16 mouse cellular contexts compared by ENCODE assay signal in the genomic region with DNA sequence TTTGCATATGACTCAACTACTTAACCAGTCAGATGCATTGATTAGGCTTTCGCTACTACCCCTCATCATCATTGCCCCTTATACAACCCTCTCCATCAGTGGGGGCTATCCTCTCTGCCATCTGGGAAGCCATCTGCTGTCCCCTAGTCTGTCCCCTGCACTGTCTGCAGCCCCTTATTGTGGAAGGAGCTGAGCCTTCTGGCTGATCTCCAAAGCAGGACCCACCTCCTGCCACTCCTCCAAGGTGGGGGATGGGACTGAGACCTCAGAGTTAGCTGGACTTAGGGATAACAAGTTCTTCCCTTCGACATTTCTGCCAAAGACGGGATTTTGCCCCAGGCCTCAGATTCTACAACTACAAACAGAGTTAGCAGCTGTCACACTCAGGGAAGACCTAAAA. TPM values are rescaled to one million over a fixed set of nuclear protein-coding genes. Genes with fewer than 3 reads are reported as not detected.
DNase-seq lines count a peak whose midpoint lies in the region; ATAC-seq and TF ChIP-seq lines count a peak whose summit lies in the region.
"Had no signal": no experiment of that assay in that cellular context is flagged by ENCODE, and none has a peak within 500 bp of the region (broad histone marks: within the 10 kb centered on the region; RNA-seq: fewer than 3 reads in every experiment).

No protein-coding gene starts in this region.

- WGBS in kidney, adult 2 months, result 78% methylated on average over 3 of the region's 3 CpGs
- WGBS in neural tube, embryonic 13.5 days, result 47% methylated on average over 3 of the region's 3 CpGs
- WGBS in neural tube, embryonic 15.5 days, result 53% methylated on average over 3 of the region's 3 CpGs
- 76% methylated on average over 3 of the region's 3 CpGs for WGBS in intestine, postnatal 0 days

- TF ChIP-seq CTCF in gastrocnemius, adult 2 months (IDR thresholded peaks at IDR 0.05), result no peak
- TF ChIP-seq CTCF in kidney, adult 2 months (conservative IDR thresholded peaks at IDR 0.05; ENCODE audit: insufficient read depth, insufficient read length, low read depth, low read length), result no peak
- no peak for TF ChIP-seq CTCF in intestine, postnatal 0 days (IDR thresholded peaks at IDR 0.05; ENCODE audit: low read depth)

- ATAC-seq in neural tube, embryonic 13.5 days (ENCODE audit: low read depth), result 0 out of 2 replicates have a peak, but pooled peaks have one; percentile 33
- no peak for ATAC-seq in neural tube, embryonic 15.5 days (ENCODE audit: low FRiP score)
- ATAC-seq in intestine, postnatal 0 days, result no peak

- H3K9me3 ChIP-seq in neural tube, embryonic 13.5 days, result no peaks in the 10 kb centered on the region
- H3K9me3 ChIP-seq in neural tube, embryonic 15.5 days (replicated peaks), result no peaks in the 10 kb centered on the region
- H3K9me3 ChIP-seq in intestine, postnatal 0 days (ENCODE audit: control insufficient read depth), result no peaks in the 10 kb centered on the region
- H3K9me3 ChIP-seq: limb, embryonic 10.5 days had no signal

- no peak for TF ChIP-seq POLR2A in kidney, adult 2 months (IDR thresholded peaks at IDR 0.05; ENCODE audit: low read depth, low read length)

- H3K4me2 ChIP-seq in neural tube, embryonic 13.5 days, result no peak overlapping the region
- no peak overlapping the region for H3K4me2 ChIP-seq in neural tube, embryonic 15.5 days
- H3K4me2 ChIP-seq in intestine, postnatal 0 days (replicated peaks; ENCODE audit: low read depth), result no peak overlapping the region

- peaks cover 22% of the 10 kb centered on the region for H3K4me1 ChIP-seq in kidney, adult 2 months (ENCODE audit: control insufficient read depth, insufficient read depth, low read length)
- peaks cover 53% of the 10 kb centered on the region for H3K4me1 ChIP-seq in neural tube, embryonic 13.5 days (replicated peaks)
- peaks cover 36% of the 10 kb centered on the region for H3K4me1 ChIP-seq in neural tube, embryonic 15.5 days
- H3K4me1 ChIP-seq in intestine, postnatal 0 days (replicated peaks; ENCODE audit: control insufficient read depth, insufficient read depth, low read length), result no peaks in the 10 kb centered on the region

- intact Hi-C loops in gastrocnemius, adult 2 months (cut with DNase I), result no loop called here

- no peaks in the 10 kb centered on the region for H3K36me3 ChIP-seq in kidney, adult 2 months (ENCODE audit: control insufficient read depth, insufficient read depth, low read length)
- H3K36me3 ChIP-seq in neural tube, embryonic 13.5 days, result no peaks in the 10 kb centered on the region
- no peaks in the 10 kb centered on the region for H3K36me3 ChIP-seq in neural tube, embryonic 15.5 days
- H3K36me3 ChIP-seq in intestine, postnatal 0 days (ENCODE audit: control insufficient read depth, insufficient read depth), result no peaks in the 10 kb centered on the region
- H3K36me3 ChIP-seq: limb, embryonic 10.5 days had no signal

- no peak overlapping the region for H3K9ac ChIP-seq in neural tube, embryonic 13.5 days
- no peak overlapping the region for H3K9ac ChIP-seq in neural tube, embryonic 15.5 days (replicated peaks)
- no peak overlapping the region for H3K9ac ChIP-seq in intestine, postnatal 0 days (ENCODE audit: low read depth, low read length)
- H3K9ac ChIP-seq: liver, embryonic 14.5 days had no signal

- DNase-seq in gastrocnemius, adult 2 months, result no peak
- no peak for DNase-seq in gastrocnemius, adult 8-10 months (ENCODE audit: low spot score in 2 of 2)
- no peak for DNase-seq in kidney, adult 2 months
- DNase-seq in kidney, postnatal 25 days, result no peak
- DNase-seq in gastrocnemius, postnatal 4 days (ENCODE audit: low spot score in 2 of 2), result no peak
- DNase-seq: B cell, adult 2 months; cerebellum, adult 9-11 months; gastrocnemius, postnatal 36 days; lung, postnatal 14 days; right cerebral cortex, postnatal 14 days had no signal

- H3K27ac ChIP-seq in gastrocnemius, adult 2 months, result 0 out of 2 replicates have a peak overlapping the region, but pooled peaks have one; percentile 12
- peak overlapping the region; percentile 52 for H3K27ac ChIP-seq in kidney, adult 2 months (ENCODE audit: insufficient read depth, low read depth, low read length)
- H3K27ac ChIP-seq in neural tube, embryonic 13.5 days (replicated peaks), result no peak overlapping the region
- no peak overlapping the region for H3K27ac ChIP-seq in neural tube, embryonic 15.5 days (replicated peaks)
- H3K27ac ChIP-seq in intestine, postnatal 0 days (ENCODE audit: low read depth, low read length), result no peak overlapping the region
- H3K27ac ChIP-seq: liver, embryonic 14.5 days had no signal

- H3K4me3 ChIP-seq in gastrocnemius, adult 2 months, result no peak overlapping the region
- no peak overlapping the region for H3K4me3 ChIP-seq in kidney, adult 2 months (ENCODE audit: insufficient read depth, low read depth, low read length)
- H3K4me3 ChIP-seq in neural tube, embryonic 13.5 days, result no peak overlapping the region
- no peak overlapping the region for H3K4me3 ChIP-seq in neural tube, embryonic 15.5 days (replicated peaks)
- no peak overlapping the region for H3K4me3 ChIP-seq in intestine, postnatal 0 days (ENCODE audit: low read depth, low read length)
- H3K4me3 ChIP-seq: limb, embryonic 10.5 days had no signal

- no peaks in the 10 kb centered on the region for H3K27me3 ChIP-seq in kidney, adult 2 months (replicated peaks; ENCODE audit: control insufficient read depth, insufficient read depth, low read length)
- H3K27me3 ChIP-seq in neural tube, embryonic 13.5 days, result no peaks in the 10 kb centered on the region
- H3K27me3 ChIP-seq in neural tube, embryonic 15.5 days (replicated peaks), result no peaks in the 10 kb centered on the region
- no peaks in the 10 kb centered on the region for H3K27me3 ChIP-seq in intestine, postnatal 0 days (replicated peaks; ENCODE audit: control insufficient read depth, insufficient read depth, low read length)

RNA-seq across cellular contexts. Expression of gene 1700019N19Rik, which starts 45.1 kb away (rescaled TPM):
- total RNA-seq in gastrocnemius, adult 2 months (2021), result not detected
- not detected for total RNA-seq in gastrocnemius, adult 8-10 months (2022)
- 0.16 TPM in 2 replicates for polyA plus RNA-seq in kidney, adult 2 months (2012; rRNA removed)
- polyA plus RNA-seq in neural tube, embryonic 13.5 days (2015; fragmentation: Nextera tagmentation; extraction: Ambion mirVana), result not detected in 2 replicates
- not detected in 2 replicates for polyA plus RNA-seq in neural tube, embryonic 15.5 days (2015; fragmentation: Nextera tagmentation; extraction: Ambion mirVana)
- not detected in 2 replicates for polyA plus RNA-seq in intestine, postnatal 0 days (2015; fragmentation: Nextera tagmentation; extraction: Ambion mirVana)
- not detected for total RNA-seq in gastrocnemius, postnatal 4 days (2021)
- total RNA-seq: gastrocnemius, postnatal 36 days had no signal
- polyA plus RNA-seq: adrenal gland, adult 2 months; limb, embryonic 10.5 days; liver, embryonic 14.5 days had no signal

Comparison
In these comparisons a context has a peak if more than half of its experiments do, and no peak if none do; other contexts are left out.
1. H3K27ac ChIP-seq: peak in gastrocnemius, adult 2 months (single experiment) and kidney, adult 2 months (single experiment); none in neural tube, embryonic 13.5 days (single experiment), neural tube, embryonic 15.5 days (single experiment) and intestine, postnatal 0 days (single experiment).